Mouse (Mus musculus) CH12.LX (cell line): ENCODE data around the gene Ugt1a2.

Experiments
- CHD2 ChIP-seq: IDR thresholded peaks from 2 replicates; pipeline ENCODE4 v1.6.1; 2011; ENCODE audit warnings: low read length, improper control_type of control experiment
- POLR2A ChIP-seq: IDR thresholded peaks from 2 replicates; pipeline ENCODE4 v1.6.1; 2011; ENCODE audit warnings: low read depth, mild to moderate bottlenecking, improper control_type of control experiment, low read length
- TBP ChIP-seq: conservative IDR thresholded peaks from 2 replicates; pipeline ENCODE4 v1.6.1; 2011; ENCODE audit warnings: low read depth, low read length, improper control_type of control experiment

DNA sequence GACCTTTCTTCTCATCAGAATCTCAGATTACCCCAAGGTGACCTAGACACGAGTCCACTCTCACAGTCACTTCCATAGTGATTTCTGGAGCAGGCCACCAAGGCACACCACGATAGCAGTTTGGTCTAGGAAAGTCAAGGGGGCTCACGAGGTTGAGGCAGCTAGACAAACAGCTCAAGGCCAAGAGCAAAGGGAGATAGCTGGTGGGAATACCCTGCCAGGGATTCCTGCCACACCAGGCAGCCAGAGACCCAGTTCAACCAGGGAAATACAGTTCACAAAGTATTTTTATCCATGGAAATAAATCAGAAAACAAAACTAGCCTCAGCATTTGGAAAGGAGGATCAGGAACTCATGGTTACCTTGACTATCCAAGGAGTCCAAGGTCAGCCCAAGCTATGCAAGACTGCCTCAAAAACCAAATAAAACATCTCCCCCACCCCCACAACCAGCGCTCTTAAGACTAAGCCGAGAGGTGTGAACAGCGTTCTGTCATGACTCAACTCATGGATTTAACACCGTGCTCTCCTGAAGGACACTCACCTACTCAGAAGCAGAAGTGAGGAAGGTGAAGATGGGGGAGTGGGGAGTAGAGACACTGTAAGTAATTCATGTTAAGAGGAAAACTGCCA is 64.0 kb downstream of the Ugt1a2 start:
- TF ChIP-seq POLR2A = no peak
- TF ChIP-seq CHD2 = no peak
- TF ChIP-seq TBP = no peak
